10 mouse cellular contexts compared by ENCODE assay signal in genomic region chr7:122820587-122821535, GRCm38 (mm10).
DNase-seq lines count a peak whose midpoint lies in the region; ATAC-seq and TF ChIP-seq lines count a peak whose summit lies in the region.
"Had no signal": no experiment of that assay in that cellular context is flagged by ENCODE, and none has a peak within 500 bp of the region (broad histone marks: within the 10 kb centered on the region; RNA-seq: fewer than 3 reads in every experiment).

No protein-coding gene starts in this region.

- TF ChIP-seq EP300 in lung, postnatal 0 days (IDR thresholded peaks at IDR 0.05) = peak; percentile 91

- TF ChIP-seq POLR2A in kidney, adult 2 months (IDR thresholded peaks at IDR 0.05; ENCODE audit: low read depth, low read length) = no peak

- peak; percentile 11 for DNase-seq in adrenal gland, adult 8-10 months
- DNase-seq in adrenal gland, postnatal 25 days = no peak
- peak; percentile 52 to 81 for DNase-seq in heart, adult 18-20 months
- DNase-seq in kidney, adult 2 months = peak; percentile 73
- DNase-seq in lung, postnatal 0 days (ENCODE audit: low spot score) = peak; percentile 58
- DNase-seq in thymus, postnatal 0 days (ENCODE audit: low spot score) = no peak
- DNase-seq: cerebellum, postnatal 36 days had no signal

- TF ChIP-seq CTCF in kidney, adult 2 months (conservative IDR thresholded peaks at IDR 0.05; ENCODE audit: insufficient read depth, insufficient read length, low read depth, low read length) = no peak
- no peak for TF ChIP-seq CTCF in lung, postnatal 0 days (IDR thresholded peaks at IDR 0.05)

- H3K9ac ChIP-seq in lung, postnatal 0 days (replicated peaks; ENCODE audit: low read depth) = no peak overlapping the region
- no peak overlapping the region for H3K9ac ChIP-seq in midbrain, embryonic 15.5 days
- no peak overlapping the region for H3K9ac ChIP-seq in neural tube, embryonic 15.5 days (replicated peaks)

- no peaks in the 10 kb centered on the region for H3K9me3 ChIP-seq in lung, postnatal 0 days (ENCODE audit: low read length)
- no peaks in the 10 kb centered on the region for H3K9me3 ChIP-seq in midbrain, embryonic 15.5 days
- no peaks in the 10 kb centered on the region for H3K9me3 ChIP-seq in neural tube, embryonic 15.5 days (replicated peaks)

- H3K27me3 ChIP-seq in kidney, adult 2 months (replicated peaks; ENCODE audit: control insufficient read depth, insufficient read depth, low read length) = no peaks in the 10 kb centered on the region
- no peaks in the 10 kb centered on the region for H3K27me3 ChIP-seq in lung, postnatal 0 days (replicated peaks; ENCODE audit: insufficient read depth, low read length)
- no peaks in the 10 kb centered on the region for H3K27me3 ChIP-seq in midbrain, embryonic 15.5 days (replicated peaks)
- H3K27me3 ChIP-seq in neural tube, embryonic 15.5 days (replicated peaks) = no peaks in the 10 kb centered on the region

- no peak overlapping the region for H3K4me2 ChIP-seq in lung, postnatal 0 days (replicated peaks; ENCODE audit: low read depth, low read length)
- no peak overlapping the region for H3K4me2 ChIP-seq in midbrain, embryonic 15.5 days
- H3K4me2 ChIP-seq in neural tube, embryonic 15.5 days = no peak overlapping the region
- H3K4me2 ChIP-seq: midbrain, embryonic 11.5 days had no signal

- H3K36me3 ChIP-seq in kidney, adult 2 months (ENCODE audit: control insufficient read depth, insufficient read depth, low read length) = no peaks in the 10 kb centered on the region
- H3K36me3 ChIP-seq in lung, postnatal 0 days (ENCODE audit: insufficient read depth, low read length) = no peaks in the 10 kb centered on the region
- H3K36me3 ChIP-seq in midbrain, embryonic 15.5 days (replicated peaks) = no peaks in the 10 kb centered on the region
- H3K36me3 ChIP-seq in neural tube, embryonic 15.5 days = no peaks in the 10 kb centered on the region

- H3K27ac ChIP-seq in kidney, adult 2 months (ENCODE audit: insufficient read depth, low read depth, low read length) = peak overlapping the region; percentile 75
- 0 out of 2 replicates have a peak overlapping the region, but pooled peaks have one; percentile 22 for H3K27ac ChIP-seq in lung, postnatal 0 days (ENCODE audit: low read length)
- H3K27ac ChIP-seq in midbrain, embryonic 15.5 days = no peak overlapping the region
- no peak overlapping the region for H3K27ac ChIP-seq in neural tube, embryonic 15.5 days (replicated peaks)

- H3K4me3 ChIP-seq in kidney, adult 2 months (ENCODE audit: insufficient read depth, low read depth, low read length) = no peak overlapping the region
- no peak overlapping the region for H3K4me3 ChIP-seq in lung, postnatal 0 days (ENCODE audit: low read depth, low read length)
- no peak overlapping the region for H3K4me3 ChIP-seq in midbrain, embryonic 15.5 days
- H3K4me3 ChIP-seq in neural tube, embryonic 15.5 days (replicated peaks) = no peak overlapping the region

- WGBS in kidney, adult 2 months = 67% methylated on average over 12 of the region's 12 CpGs
- WGBS in lung, postnatal 0 days = 63% methylated on average over 12 of the region's 12 CpGs
- 86% methylated on average over 12 of the region's 12 CpGs for WGBS in midbrain, embryonic 15.5 days
- 86% methylated on average over 12 of the region's 12 CpGs for WGBS in neural tube, embryonic 15.5 days

- ATAC-seq in lung, postnatal 0 days = peak; percentile 90
- no peak for ATAC-seq in midbrain, embryonic 15.5 days (replicated peaks)
- ATAC-seq in neural tube, embryonic 15.5 days (ENCODE audit: low FRiP score) = no peak

- no peaks in the 10 kb centered on the region for H3K4me1 ChIP-seq in kidney, adult 2 months (ENCODE audit: control insufficient read depth, insufficient read depth, low read length)
- H3K4me1 ChIP-seq in lung, postnatal 0 days (ENCODE audit: insufficient read depth, low read depth, low read length) = no peaks in the 10 kb centered on the region
- no peaks in the 10 kb centered on the region for H3K4me1 ChIP-seq in midbrain, embryonic 15.5 days
- no peaks in the 10 kb centered on the region for H3K4me1 ChIP-seq in neural tube, embryonic 15.5 days

Comparison
In these comparisons a context has a peak if more than half of its experiments do, and no peak if none do; other contexts are left out.
1. DNase-seq: peak in adrenal gland, adult 8-10 months (single experiment), heart, adult 18-20 months (2 of 2), kidney, adult 2 months (single experiment) and lung, postnatal 0 days (single experiment); none in adrenal gland, postnatal 25 days (single experiment) and thymus, postnatal 0 days (single experiment).
2. H3K27ac ChIP-seq: peak in kidney, adult 2 months (single experiment) and lung, postnatal 0 days (single experiment); none in midbrain, embryonic 15.5 days (single experiment) and neural tube, embryonic 15.5 days (single experiment).